Mouse (Mus musculus): Measurements from ENCODE around the gene Lst1. TPM values are rescaled to one million over a fixed set of nuclear protein-coding genes. Genes with fewer than 3 reads are reported as not detected.

The Lst1 gene
- total and polyA plus RNA-seq, 3 experiments: 15.2 to 29.0 TPM; not detected in 1

- Histone ChIP-seq H3K27ac (ENCODE audit: control insufficient read depth, low read depth, low read length) (peak overlapping the region; percentile 98), H3K27me3 (ENCODE audit: control insufficient read depth in 1 of 2, insufficient read depth in 2 of 2, low read length in 2 of 2) (no peaks in the 10 kb centered on the region), H3K4me1 (ENCODE audit: control insufficient read depth in 1 of 2, insufficient read depth in 2 of 2, low read length in 2 of 2) (peaks cover 5 to 18% of the 10 kb centered on the region in 2 experiments; a peak in 3 of 4 replicates), H3K79me2 (ENCODE audit: control insufficient read depth, insufficient read depth, low read length, poor library complexity) (peaks cover 19% of the 10 kb centered on the region), H3K36me3 (ENCODE audit: control insufficient read depth in 1 of 2, insufficient read depth in 2 of 2, low read length in 2 of 2) (peaks cover 3 to 14% of the 10 kb centered on the region in 2 experiments; a peak in 2 of 4 replicates), H3K9me3 (replicated peaks; ENCODE audit: insufficient read depth, low read length) (no peaks in the 10 kb centered on the region), H3K4me3 (ENCODE audit: control insufficient read depth in 1 of 2, insufficient read depth in 1 of 2, low read depth in 2 of 2, low read length in 2 of 2) (peak overlapping the region; percentile 63 to 94), H3K9ac (ENCODE audit: control insufficient read depth, low read depth, low read length, poor library complexity, severe bottlenecking) (peak overlapping the region; percentile 86)
- peak; percentile 94 for DNase-seq (ENCODE audit: low read depth, low spot score)
- no peak for TF ChIP-seq MEF2A (IDR thresholded peaks at IDR 0.05; ENCODE audit: extremely low read depth, insufficient replicate concordance, low read depth, low read length, poor library complexity, severe bottlenecking)
- peak; percentile 42; the same call in 1 of the 2 replicates for TF ChIP-seq ELF1 (IDR thresholded peaks at IDR 0.05; ENCODE audit: low read depth, low read length)
- no peak for TF ChIP-seq MAZ (IDR thresholded peaks at IDR 0.05; ENCODE audit: low read depth, low read length)
- TF ChIP-seq POLR2AphosphoS2 (IDR thresholded peaks at IDR 0.05; ENCODE audit: low read length): no peak
- no peak for TF ChIP-seq HCFC1 (IDR thresholded peaks at IDR 0.05; ENCODE audit: low read depth, low read length)
- no peak; the same call in 1 of the 2 replicates for TF ChIP-seq MAX (IDR thresholded peaks at IDR 0.05; ENCODE audit: low read length)
- no peak for TF ChIP-seq NRF1 (IDR thresholded peaks at IDR 0.05; ENCODE audit: insufficient read depth, low read depth, low read length, poor library complexity, severe bottlenecking)
- TF ChIP-seq CHD1 (IDR thresholded peaks at IDR 0.05; ENCODE audit: low read depth, low read length): no peak
- TF ChIP-seq CHD2 (IDR thresholded peaks at IDR 0.05; ENCODE audit: low read length): no peak
- no peak for TF ChIP-seq POLR2AphosphoS5 (IDR thresholded peaks at IDR 0.05; ENCODE audit: borderline replicate concordance, low read depth, low read length)
- TF ChIP-seq ETS1 (IDR thresholded peaks at IDR 0.05; ENCODE audit: low read depth, low read length): no peak
- peak; percentile 92 to 97 (median 96) for TF ChIP-seq CTCF (IDR thresholded peaks at IDR 0.05 in 2 of 3, conservative IDR thresholded peaks at IDR 0.05 in 1 of 3; ENCODE audit: control insufficient read depth in 1 of 3, insufficient read depth in 1 of 3, low read depth in 2 of 3, low read length in 3 of 3, poor library complexity in 1 of 3, severe bottlenecking in 1 of 3)
- TF ChIP-seq MYC (IDR thresholded peaks at IDR 0.05; ENCODE audit: low read depth, low read length): no peak; the same call in 1 of the 2 replicates
- TF ChIP-seq RCOR1 (IDR thresholded peaks at IDR 0.05; ENCODE audit: low read depth, low read length): no peak
- no peak for TF ChIP-seq USF2 (IDR thresholded peaks at IDR 0.05; ENCODE audit: borderline replicate concordance in 1 of 2, insufficient read depth in 1 of 2, low read depth in 1 of 2, low read length in 2 of 2)
- TF ChIP-seq ZKSCAN1 (IDR thresholded peaks at IDR 0.05; ENCODE audit: low read depth, low read length): no peak
- TF ChIP-seq USF1 (IDR thresholded peaks at IDR 0.05; ENCODE audit: low read depth, low read length): no peak
- TF ChIP-seq BHLHE40 (IDR thresholded peaks at IDR 0.05; ENCODE audit: borderline replicate concordance, low read depth, low read length): 0 out of 2 replicates have a peak, but pooled peaks have one; percentile 18
- no peak for TF ChIP-seq GATA1 (IDR thresholded peaks at IDR 0.05; ENCODE audit: low read depth, low read length)
- no peak for TF ChIP-seq GABPA (IDR thresholded peaks at IDR 0.05; ENCODE audit: low read depth, low read length)
- TF ChIP-seq TBP (IDR thresholded peaks at IDR 0.05; ENCODE audit: low read depth, low read length): no peak
- TF ChIP-seq UBTF (IDR thresholded peaks at IDR 0.05; ENCODE audit: borderline replicate concordance, insufficient read depth, low read depth, low read length): no peak
- TF ChIP-seq SIN3A (IDR thresholded peaks at IDR 0.05; ENCODE audit: low read length): no peak
- no peak for TF ChIP-seq TAL1 (IDR thresholded peaks at IDR 0.05; ENCODE audit: low read length)
- peak; percentile 92 for TF ChIP-seq SMC3 (IDR thresholded peaks at IDR 0.05; ENCODE audit: low read depth, low read length)
- TF ChIP-seq EP300 (IDR thresholded peaks at IDR 0.05; ENCODE audit: low read depth in 1 of 2, low read length in 2 of 2): no peak
- no peak for TF ChIP-seq KAT2A (conservative IDR thresholded peaks at IDR 0.05; ENCODE audit: low read depth, low read length)
- no peak for TF ChIP-seq JUND (IDR thresholded peaks at IDR 0.05; ENCODE audit: low read depth, low read length)
- TF ChIP-seq MAFK (IDR thresholded peaks at IDR 0.05; ENCODE audit: borderline replicate concordance, low read depth, low read length): no peak
- 0 out of 2 replicates have a peak, but pooled peaks have one; percentile 4 for TF ChIP-seq MXI1 (IDR thresholded peaks at IDR 0.05; ENCODE audit: low read depth, low read length)
- peak; percentile 96 for TF ChIP-seq RAD21 (IDR thresholded peaks at IDR 0.05; ENCODE audit: low read depth, low read length)
- TF ChIP-seq ZNF384 (IDR thresholded peaks at IDR 0.05; ENCODE audit: low read depth, low read length): peak; percentile 41
- TF ChIP-seq ZC3H11A (IDR thresholded peaks at IDR 0.05; ENCODE audit: low read depth, low read length): peak; percentile 77
- TF ChIP-seq ZMIZ1 (IDR thresholded peaks at IDR 0.05; ENCODE audit: low read depth, low read length): no peak
- TF ChIP-seq E2F4 (IDR thresholded peaks at IDR 0.05; ENCODE audit: borderline replicate concordance, low read depth, low read length): no peak
- no peak for TF ChIP-seq MYB (IDR thresholded peaks at IDR 0.05; ENCODE audit: low read depth, low read length)
- TF ChIP-seq POLR2A (IDR thresholded peaks at IDR 0.05; ENCODE audit: control insufficient read depth in 1 of 2, insufficient read depth in 1 of 2, low read depth in 1 of 2, low read length in 2 of 2, poor library complexity in 1 of 2): peak in 1 of 2 experiments; percentile 41; a peak in 1 of 4 replicates
- TF ChIP-seq NELFE (IDR thresholded peaks at IDR 0.05; ENCODE audit: low read depth, low read length): no peak
Observed at GRCm38 (mm10) chr17:35236390-35236746, 48.1 kb upstream of the Lst1 start.

Data from MEL (cell line).